Mouse (Mus musculus) CH12.LX (cell line): ENCODE measurements around the gene C730034F03Rik. TPM values are rescaled to one million over a fixed set of nuclear protein-coding genes. Genes with fewer than 3 reads are reported as not detected.
"Not testable (repeated sequence)": the region's sequence is repeated elsewhere in the genome, so short reads cannot be mapped to it uniquely, and the experiment has no call there.

Source experiments
- DNase-seq: peaks from one replicate; pipeline ENCODE4 v3.0.0-alpha.2; 2013; ENCODE audit errors: extremely low read depth
- H3K27ac ChIP-seq: 2 replicates; pipeline ENCODE4 v1.5.1; 2012; ENCODE audit warnings: low read depth, mild to moderate bottlenecking, control low read depth, moderate library complexity; ENCODE audit not compliant: insufficient read depth
- H3K27me3 ChIP-seq: replicated peaks from 2 replicates; pipeline ENCODE3; 2012; ENCODE audit warnings: inconsistent platforms
- H3K36me3 ChIP-seq, 2 experiments: replicated peaks in 1 of 2; 2 replicates each; pipeline versions ENCODE3 to v1.6.1; 2012; ENCODE audit warnings: inconsistent platforms in 1 of 2, low read length in 1 of 2, mild to moderate bottlenecking in 1 of 2, mixed read lengths in 1 of 2, moderate library complexity in 1 of 2; ENCODE audit not compliant: control insufficient read depth in 1 of 2, insufficient read depth in 1 of 2
- H3K4me1 ChIP-seq, 2 experiments: 2 replicates each; pipeline ENCODE4 v1.6.1; 2012; ENCODE audit warnings: inconsistent platforms in 1 of 2, moderate library complexity in 1 of 2; ENCODE audit not compliant: insufficient read depth in 2 of 2, control insufficient read depth in 1 of 2
- H3K4me2 ChIP-seq: 2 replicates; pipeline ENCODE4 v1.6.1; 2012; ENCODE audit warnings: low read depth, mild to moderate bottlenecking, control low read depth; ENCODE audit not compliant: poor library complexity, insufficient read depth, severe bottlenecking
- H3K4me3 ChIP-seq, 3 experiments: fragments of 150-350 bp in 1 of 3; sonication (generic) in 1 of 3; replicated peaks in 1 of 3; 2 replicates each; pipeline versions ENCODE3 to v1.5.1; 2011 to 2012; ENCODE audit warnings: low read depth in 2 of 3, low read length in 2 of 3, mild to moderate bottlenecking in 2 of 3, moderate library complexity in 2 of 3, control low read depth in 1 of 3, improper control_type of control experiment in 1 of 3, inconsistent platforms in 1 of 3, mixed read lengths in 1 of 3; ENCODE audit not compliant: poor library complexity in 1 of 3
- H3K79me2 ChIP-seq: replicated peaks from 2 replicates; pipeline ENCODE4 v1.6.1; 2012; ENCODE audit warnings: mild to moderate bottlenecking, moderate library complexity; ENCODE audit not compliant: control insufficient read depth, poor library complexity, insufficient read depth, severe bottlenecking; ENCODE audit errors: extremely low read depth
- H3K9ac ChIP-seq: 2 replicates; pipeline ENCODE4 v1.6.1; 2012; ENCODE audit warnings: low read depth, mild to moderate bottlenecking, control low read depth, moderate library complexity; ENCODE audit not compliant: insufficient read depth
- H3K9me3 ChIP-seq: replicated peaks from 2 replicates; pipeline ENCODE3; 2012; ENCODE audit warnings: low read length, inconsistent platforms, mixed read lengths
- CHD1 ChIP-seq: IDR thresholded peaks from 2 replicates; pipeline ENCODE4 v1.6.1; 2012; ENCODE audit warnings: low read depth, low read length, improper control_type of control experiment, inconsistent platforms
- CHD2 ChIP-seq: IDR thresholded peaks from 2 replicates; pipeline ENCODE4 v1.6.1; 2011; ENCODE audit warnings: low read length, improper control_type of control experiment
- CTCF ChIP-seq, 2 experiments: IDR thresholded peaks in 1 of 2; conservative IDR thresholded peaks in 1 of 2; 2 replicates each; pipeline ENCODE4 v1.5.1; 2011 to 2012; ENCODE audit warnings: low read depth in 2 of 2, low read length in 2 of 2, improper control_type of control experiment in 1 of 2, inconsistent platforms in 1 of 2, mild to moderate bottlenecking in 1 of 2, moderate library complexity in 1 of 2
- ELF1 ChIP-seq: IDR thresholded peaks from 2 replicates; pipeline ENCODE4 v1.6.1; 2014; ENCODE audit warnings: low read depth, mild to moderate bottlenecking, inconsistent platforms, low read length, improper control_type of control experiment
- IRF4 ChIP-seq: IDR thresholded peaks from 2 replicates; pipeline ENCODE4 v1.6.1; 2014; ENCODE audit warnings: low read depth, mild to moderate bottlenecking, inconsistent platforms, low read length, improper control_type of control experiment
- KAT2A ChIP-seq: IDR thresholded peaks from 2 replicates; pipeline ENCODE4 v1.6.1; 2012; ENCODE audit warnings: low read length, improper control_type of control experiment, inconsistent platforms; ENCODE audit not compliant: insufficient replicate concordance
- MAX ChIP-seq: IDR thresholded peaks from 2 replicates; pipeline ENCODE4 v1.6.1; 2011; ENCODE audit warnings: low read length, improper control_type of control experiment
- MEF2A ChIP-seq: IDR thresholded peaks from 2 replicates; pipeline ENCODE4 v1.6.1; 2014; ENCODE audit warnings: low read depth, mild to moderate bottlenecking, inconsistent platforms, low read length, improper control_type of control experiment, borderline replicate concordance
- MYC ChIP-seq: IDR thresholded peaks from 2 replicates; pipeline ENCODE4 v1.6.1; 2011; ENCODE audit warnings: low read depth, mild to moderate bottlenecking, improper control_type of control experiment, low read length
- NRF1 ChIP-seq: IDR thresholded peaks from 2 replicates; pipeline ENCODE4 v1.6.1; 2014; ENCODE audit warnings: low read depth, mild to moderate bottlenecking, inconsistent platforms, low read length, improper control_type of control experiment, moderate library complexity
- POLR2AphosphoS2 ChIP-seq: IDR thresholded peaks from 2 replicates; pipeline ENCODE4 v1.6.1; 2011; ENCODE audit warnings: low read depth, low read length, improper control_type of control experiment
- TBP ChIP-seq: conservative IDR thresholded peaks from 2 replicates; pipeline ENCODE4 v1.6.1; 2011; ENCODE audit warnings: low read depth, low read length, improper control_type of control experiment
- USF2 ChIP-seq: conservative IDR thresholded peaks from 2 replicates; pipeline ENCODE4 v1.6.1; 2011; ENCODE audit warnings: low read depth, low read length, improper control_type of control experiment
- ZNF384 ChIP-seq: IDR thresholded peaks from 2 replicates; pipeline ENCODE4 v1.6.1; 2012; ENCODE audit warnings: low read depth, low read length, improper control_type of control experiment, inconsistent platforms
- dilution Hi-C: fragments of 300-500 bp; cut with MboI; formaldehyde crosslinking; loops from 2 replicates; pipeline ENCODE4 v1.14.3; 2020; ENCODE audit warnings: low sequenced_read_pairs; ENCODE audit not compliant: extremely low pct_unique_long_range_greater_than_20kb, extremely low pct_ligation_motif_present
- in situ Hi-C: fragments of 300-500 bp; cut with MboI; formaldehyde crosslinking; loops from 3 replicates; pipeline ENCODE4 v1.14.3; 2019; ENCODE audit warnings: low sequenced_read_pairs, low pct_ligation_motif_present, low pct_unique_long_range_greater_than_20kb, mixed read lengths
- polyA plus RNA-seq: library from polyadenylated mRNA; unstranded; fragments of >175 nt; gene quantifications from 2 replicates; pipeline ENCODE4 v1.2.1, GENCODE M21; 2012; ENCODE audit warnings: low read depth; ENCODE audit not compliant: insufficient read length
- total RNA-seq, 2 experiments: library from RNA; depleted of rRNA; stranded (reverse); fragments of 300-350 nt in 1 of 2; fragments of >200 nt in 1 of 2; gene quantifications; 2 replicates each; pipeline ENCODE4 v1.2.3; 2012 to 2014

C730034F03Rik gene
- total and polyA plus RNA-seq, 3 experiments = 0.35 to 3.6 (median 1.1) TPM

DNA sequence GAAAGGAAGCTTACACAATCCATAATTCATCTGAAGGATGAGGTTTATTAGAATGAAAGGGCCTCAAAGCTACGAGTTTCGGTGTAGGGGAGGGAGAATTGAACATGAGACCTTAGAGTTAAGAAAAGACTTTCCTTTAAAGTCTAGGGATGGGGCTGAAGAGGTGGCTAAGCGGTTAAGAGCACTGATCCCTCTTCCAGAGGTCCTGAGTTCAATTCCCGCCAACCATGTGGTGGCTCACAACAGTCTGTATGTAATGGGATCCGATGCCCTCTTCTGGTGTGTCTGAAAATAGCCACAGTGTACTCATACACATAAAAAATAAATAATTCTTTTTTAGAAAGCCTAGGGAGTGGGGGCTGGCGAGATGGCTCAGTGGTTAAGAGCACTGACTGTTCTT, 952 bp downstream of the C730034F03Rik start:
- peaks cover 0 to 14% of the 10 kb centered on the region in 2 experiments; a peak in 2 of 4 replicates for H3K4me1 ChIP-seq
- TF ChIP-seq IRF4 = no peak
- peak in 1 of 2 experiments; percentile 40; a peak in 2 of 4 replicates for TF ChIP-seq CTCF (conservative IDR thresholded peaks at IDR 0.05 in 1 of 2, IDR thresholded peaks at IDR 0.05 in 1 of 2; ENCODE audit: low read depth in 2 of 2, low read length in 2 of 2)
- H3K79me2 ChIP-seq = peaks cover 12% of the 10 kb centered on the region
- H3K9me3 ChIP-seq = no peaks in the 10 kb centered on the region
- H3K27ac ChIP-seq = peak overlapping the region; percentile 76
- peak overlapping the region; percentile 72 for H3K4me2 ChIP-seq
- H3K4me3 ChIP-seq = peak overlapping the region; percentile 59 to 90 (median 80)
- H3K27me3 ChIP-seq = no peaks in the 10 kb centered on the region
- dilution Hi-C loops = no loop called here
- DNase-seq = peak; percentile 48
- in situ Hi-C loops = no loop called here
- peaks cover 21 to 30% of the 10 kb centered on the region in 2 experiments for H3K36me3 ChIP-seq
- H3K9ac ChIP-seq = peak overlapping the region; percentile 80

DNA sequence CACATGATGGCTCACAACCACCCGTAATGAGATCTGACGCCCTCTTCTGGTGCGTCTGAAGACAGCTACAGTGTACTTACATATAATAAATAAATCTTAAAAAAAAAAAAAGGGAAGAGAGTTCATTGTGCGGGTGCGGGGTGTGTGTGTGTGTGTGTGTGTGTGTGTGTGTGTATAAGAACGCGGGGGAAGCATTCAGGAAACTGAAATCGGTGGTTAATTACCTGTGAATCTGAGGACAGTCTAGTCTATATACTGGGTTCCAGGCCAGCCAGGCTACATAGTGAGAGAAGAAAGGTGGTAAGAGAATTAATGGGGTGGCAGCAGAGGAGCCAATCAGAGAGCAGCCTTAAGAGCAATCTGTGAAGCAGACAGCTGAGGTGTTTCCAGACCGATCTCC, 1.4 kb downstream of the C730034F03Rik start:
- peak overlapping the region; percentile 37 for H3K9ac ChIP-seq
- H3K27ac ChIP-seq, dilution Hi-C loops, H3K27me3 ChIP-seq, H3K9me3 ChIP-seq, in situ Hi-C loops: not testable (repeated sequence)
- peak overlapping the region; percentile 59 to 90 (median 80) for H3K4me3 ChIP-seq
- peaks cover 12% of the 10 kb centered on the region for H3K79me2 ChIP-seq
- DNase-seq = peak; percentile 18
- H3K4me2 ChIP-seq = peak overlapping the region; percentile 59
- peaks cover 17 to 25% of the 10 kb centered on the region in 2 experiments for H3K36me3 ChIP-seq
- peaks cover 0 to 14% of the 10 kb centered on the region in 2 experiments; a peak in 2 of 4 replicates for H3K4me1 ChIP-seq
- TF ChIP-seq CTCF (conservative IDR thresholded peaks at IDR 0.05 in 1 of 2, IDR thresholded peaks at IDR 0.05 in 1 of 2; ENCODE audit: low read depth in 2 of 2, low read length in 2 of 2) (peak in 1 of 2 experiments; percentile 19; a peak in 1 of 4 replicates), ZNF384 (peak; percentile 68)

DNA sequence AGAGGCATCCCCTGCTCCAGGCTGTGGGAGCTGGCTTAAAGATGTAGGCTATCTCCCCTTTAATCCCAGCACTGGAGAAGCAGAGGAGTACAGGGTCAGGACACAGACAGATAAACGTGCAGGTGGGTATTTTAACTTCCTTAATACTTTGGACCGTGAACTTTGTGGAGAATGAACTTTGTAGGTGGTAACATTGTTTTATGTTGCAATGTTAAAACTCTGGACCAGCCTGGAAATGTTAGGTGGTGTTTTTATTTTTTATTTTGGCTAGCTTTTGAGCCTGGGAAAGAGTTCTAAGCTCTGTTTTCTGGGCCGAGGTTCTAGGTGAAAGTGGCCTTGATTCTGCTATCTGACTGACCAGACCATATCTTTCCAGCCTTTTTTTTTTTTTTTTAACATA, 1.9 kb downstream of the C730034F03Rik start:
- TF ChIP-seq ZNF384 (0 out of 2 replicates have a peak, but pooled peaks have one; percentile 7), MEF2A (no peak)
- in situ Hi-C loops = no loop called here
- peaks cover 12% of the 10 kb centered on the region for H3K79me2 ChIP-seq
- no peak for DNase-seq
- H3K4me2 ChIP-seq = peak overlapping the region; percentile 59
- peak overlapping the region in 1 of 3 experiments; percentile 35 for H3K4me3 ChIP-seq
- peak overlapping the region; percentile 37 for H3K9ac ChIP-seq
- H3K27me3 ChIP-seq = no peaks in the 10 kb centered on the region
- H3K36me3 ChIP-seq = peaks cover 13 to 20% of the 10 kb centered on the region in 2 experiments
- no peak overlapping the region for H3K27ac ChIP-seq
- H3K9me3 ChIP-seq = no peaks in the 10 kb centered on the region
- H3K4me1 ChIP-seq = peaks cover 0 to 14% of the 10 kb centered on the region in 2 experiments; a peak in 2 of 4 replicates
- dilution Hi-C loops = no loop called here

DNA sequence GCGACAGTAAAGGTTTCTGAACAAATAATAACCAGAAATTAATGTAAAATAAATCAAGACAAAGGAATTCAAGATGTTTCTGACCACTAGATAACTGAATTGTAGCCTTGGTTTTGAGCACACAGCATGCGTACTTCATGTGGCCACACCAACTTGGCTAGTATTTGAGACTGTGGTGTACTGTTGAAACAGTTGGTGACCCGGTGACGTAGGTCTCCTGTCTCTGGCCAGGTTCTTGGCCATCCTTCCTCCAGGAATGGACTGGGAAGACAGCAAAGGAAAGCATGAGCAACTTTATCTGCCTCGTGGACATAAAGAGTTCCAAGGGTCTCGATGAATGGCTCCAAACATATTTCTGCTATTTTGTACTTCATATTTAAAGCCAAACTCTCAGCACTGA, 2.4 kb downstream of the C730034F03Rik start:
- Histone ChIP-seq H3K4me2 (0 out of 2 replicates have a peak overlapping the region, but pooled peaks have one; percentile 59), H3K9me3 (no peaks in the 10 kb centered on the region), H3K36me3 (peaks cover 8 to 15% of the 10 kb centered on the region in 2 experiments), H3K9ac (no peak overlapping the region), H3K79me2 (peaks cover 12% of the 10 kb centered on the region), H3K4me3 (no peak overlapping the region), H3K27ac (no peak overlapping the region), H3K27me3 (no peaks in the 10 kb centered on the region), H3K4me1 (peaks cover 0 to 14% of the 10 kb centered on the region in 2 experiments; a peak in 2 of 4 replicates)
- in situ Hi-C loops (no loop called here), dilution Hi-C loops (no loop called here)
- TF ChIP-seq NRF1 (no peak), POLR2AphosphoS2 (no peak), ELF1 (no peak), MYC (no peak), CHD2 (no peak), MAX (no peak), KAT2A (no peak), USF2 (no peak), CHD1 (no peak), TBP (no peak)
- DNase-seq = no peak
